Mouse (Mus musculus) gastrocnemius, postnatal 10 days (tissue): ENCODE measurements around the gene Commd3. TPM values are rescaled to one million over a fixed set of nuclear protein-coding genes. Genes with fewer than 3 reads are reported as not detected.
A peak's percentile ranks its signal among the peaks of the same experiment; 100 is the strongest.

ENCODE experiments used
- DNase-seq: peaks from one replicate; pipeline ENCODE4 v3.0.0; 2021; ENCODE audit warnings: mixed read lengths
- total RNA-seq, 2 experiments: library from RNA; stranded (reverse); gene quantifications; 2 replicates each; pipeline ENCODE4 v1.2.3; 2021

Gene Commd3
- total RNA-seq, 2 experiments from 2014 or later: 124 to 130 TPM

GRCm38 (mm10) chr2:18686826-18687519 is 14.8 kb downstream of the Commd3 start:
- DNase-seq: no peak

- no peak for DNase-seq
Observed at GRCm38 (mm10) chr2:18687671-18688170, 15.5 kb downstream of the Commd3 start.

- DNase-seq: no peak
Observed at GRCm38 (mm10) chr2:18688286-18688685, 16.1 kb downstream of the Commd3 start.

- DNase-seq: peak; percentile 73
Observed at GRCm38 (mm10) chr2:18688708-18689063, 16.5 kb downstream of the Commd3 start.

- DNase-seq: peak; percentile 40
Observed at GRCm38 (mm10) chr2:18689064-18689921, 17.1 kb downstream of the Commd3 start.

- DNase-seq: peak; percentile 43
Observed at GRCm38 (mm10) chr2:18690055-18690691, 18.0 kb downstream of the Commd3 start.

DNA sequence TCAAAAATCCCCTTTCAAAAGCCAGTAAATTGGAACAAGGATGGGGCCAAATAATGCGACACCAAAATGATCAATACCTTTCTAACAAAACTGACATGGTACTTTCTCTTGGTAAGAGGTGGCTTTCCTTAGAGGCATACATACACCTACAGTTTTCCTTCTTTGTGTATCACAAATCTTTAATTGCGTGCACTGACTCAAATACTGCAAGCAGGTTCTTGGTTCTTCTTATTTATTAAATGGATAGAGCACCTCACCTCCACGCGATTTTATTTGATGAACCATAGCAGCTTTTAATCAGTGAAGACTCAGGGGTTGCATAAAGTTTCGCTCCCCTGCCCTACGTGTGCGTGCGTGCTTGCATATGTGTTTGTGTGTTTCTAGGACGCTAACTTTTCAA is 18.6 kb downstream of the Commd3 start:
- no peak for DNase-seq

DNA sequence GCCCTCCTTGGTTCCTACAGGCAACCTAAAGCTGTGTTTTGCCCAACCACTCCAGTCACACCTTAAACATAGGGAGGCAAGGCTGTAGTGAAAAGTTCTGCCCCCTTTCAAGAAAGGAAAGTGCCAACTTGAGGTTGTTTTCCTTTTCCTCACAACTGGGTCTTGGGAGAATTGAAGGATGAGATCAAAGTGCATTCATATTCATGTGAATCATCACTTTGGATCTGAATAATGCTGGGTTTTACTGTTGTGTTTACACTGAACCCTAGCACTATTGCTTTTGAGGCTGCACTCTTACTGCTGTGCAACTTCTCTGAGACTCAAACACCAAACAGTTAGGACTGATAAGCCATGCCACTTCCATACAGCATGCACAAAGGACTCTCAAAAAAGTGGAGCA is 19.8 kb downstream of the Commd3 start:
- DNase-seq: no peak

DNA sequence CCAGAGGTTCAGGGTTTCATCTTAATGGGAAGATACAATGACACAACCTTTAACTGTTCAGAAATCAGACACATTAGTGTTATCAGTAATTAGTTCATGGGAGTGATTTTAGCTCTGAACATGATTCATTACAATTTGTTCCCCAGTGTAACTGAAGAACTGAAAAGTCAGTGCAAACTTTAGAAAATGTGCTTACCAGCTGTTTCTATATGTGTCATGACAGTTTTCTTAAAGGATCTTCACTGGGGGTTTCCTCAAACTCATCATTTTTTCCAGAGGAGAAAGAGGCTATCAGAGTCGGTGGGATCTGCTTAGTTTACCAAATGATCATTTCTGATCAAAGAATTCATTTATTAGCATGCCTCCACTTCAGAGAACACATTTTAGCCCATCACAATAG is 20.4 kb downstream of the Commd3 start:
- no peak for DNase-seq

- no peak for DNase-seq
Observed at GRCm38 (mm10) chr2:18693491-18693870, 21.3 kb downstream of the Commd3 start.

DNA sequence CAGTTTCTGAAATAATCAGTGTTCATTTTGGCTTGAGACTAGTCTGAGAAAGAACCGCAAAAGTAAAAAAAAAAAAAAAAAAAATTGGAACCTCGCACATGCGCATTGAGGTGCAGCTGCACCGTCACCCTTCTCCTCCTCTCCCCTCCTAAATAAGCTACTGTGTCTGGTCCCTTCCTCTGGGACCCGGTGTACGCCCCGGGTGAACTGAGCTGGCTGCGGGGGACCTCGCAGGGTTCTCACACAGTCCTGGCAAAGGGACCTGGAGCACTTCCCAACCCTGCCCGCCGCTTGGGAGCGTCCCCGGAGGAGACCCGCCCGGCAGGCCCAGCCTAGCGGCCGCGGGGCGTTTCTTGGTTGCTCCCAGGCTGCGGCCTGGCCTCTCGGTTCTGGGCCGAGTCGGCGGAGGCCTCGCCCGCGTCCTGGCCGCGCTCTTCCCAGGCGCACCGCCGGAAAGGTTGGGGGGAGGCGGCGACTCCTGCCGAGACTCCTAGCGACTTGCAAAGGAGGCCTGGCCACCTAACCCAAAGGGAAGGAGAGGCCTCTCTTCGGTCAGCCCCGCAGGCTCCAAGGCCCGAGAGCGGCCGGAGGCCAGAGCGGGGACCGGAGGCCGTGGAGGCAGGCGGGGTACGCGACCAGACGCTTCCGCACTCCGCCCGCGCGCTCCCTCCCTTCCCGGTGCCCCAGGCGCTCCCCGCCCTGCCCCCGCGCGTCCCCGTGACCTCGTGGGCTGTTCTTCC is 21.9 kb downstream of the Commd3 start, which contains the start of gene Spag6:
Spag6 (plus strand) TSS at position 162 of the 740 bp plus-strand sequence.
- DNase-seq: peak; percentile 76

DNA sequence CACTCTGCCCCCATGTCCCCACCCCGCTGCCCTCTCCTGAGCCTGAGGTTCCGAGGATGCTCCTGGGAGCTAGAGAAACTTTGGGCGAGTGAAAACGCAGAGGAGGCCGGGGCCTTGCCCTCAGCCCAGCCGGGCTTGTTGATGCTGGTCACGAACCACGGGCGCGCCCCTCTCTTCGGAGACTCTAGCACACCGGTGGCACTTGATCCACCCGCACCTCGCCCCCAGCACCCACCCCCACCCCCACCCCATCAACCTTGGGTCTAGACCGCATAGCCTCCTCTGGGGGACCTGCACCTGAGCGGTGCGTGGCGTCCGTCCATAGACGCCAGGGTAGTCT is 22.4 kb downstream of the Commd3 start:
- DNase-seq: no peak

- no peak for DNase-seq
Observed at GRCm38 (mm10) chr2:18695163-18695562, 23.0 kb downstream of the Commd3 start.

GRCm38 (mm10) chr2:18695629-18696150 is 23.5 kb downstream of the Commd3 start:
- DNase-seq: no peak

DNA sequence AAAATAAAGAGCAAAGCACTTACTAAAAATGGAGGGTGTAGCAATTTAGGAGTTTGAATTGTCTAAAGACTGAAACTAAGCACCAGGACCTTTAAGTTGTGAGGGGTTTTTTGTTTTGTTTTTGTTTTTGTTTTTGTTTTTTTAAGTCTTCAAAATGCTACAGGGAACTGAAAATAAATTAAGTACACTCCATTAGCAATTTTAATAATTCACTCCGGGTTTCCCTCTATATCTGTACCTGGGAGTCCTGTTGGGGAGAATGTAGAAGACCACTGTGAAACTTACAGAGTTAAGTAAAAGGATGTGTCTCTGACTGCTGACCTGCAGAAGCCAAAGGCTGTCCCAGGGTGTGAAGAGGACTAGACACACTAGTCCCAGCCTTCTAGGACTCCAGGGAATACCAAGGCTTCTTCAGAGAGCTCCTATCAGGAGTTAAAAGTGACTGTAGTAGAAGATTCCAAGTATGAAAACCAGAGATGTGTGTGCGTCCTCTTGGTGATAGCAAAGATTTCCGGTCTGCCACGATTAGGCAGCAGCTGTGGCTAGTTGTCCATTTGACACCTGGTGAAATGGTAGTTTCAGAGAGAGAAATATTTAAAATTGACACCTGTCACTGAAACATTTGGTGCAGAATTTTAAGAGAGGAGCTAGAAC is 25.5 kb downstream of the Commd3 start:
- DNase-seq: no peak

GRCm38 (mm10) chr2:18698663-18699385 is 26.6 kb downstream of the Commd3 start:
- peak; percentile 12 for DNase-seq

GRCm38 (mm10) chr2:18699401-18699990 is 27.3 kb downstream of the Commd3 start:
- DNase-seq: no peak

- no peak for DNase-seq
Observed at GRCm38 (mm10) chr2:18710356-18710755, 38.2 kb downstream of the Commd3 start.

GRCm38 (mm10) chr2:18713071-18713470 is 40.9 kb downstream of the Commd3 start:
- no peak for DNase-seq

- DNase-seq: no peak
Observed at GRCm38 (mm10) chr2:18714337-18714736, 42.2 kb downstream of the Commd3 start.
